Mouse (Mus musculus) spleen, adult 2 months (tissue): ENCODE data around the gene Omp. TPM values are rescaled to one million over a fixed set of nuclear protein-coding genes. Genes with fewer than 3 reads are reported as not detected.
"Not testable (repeated sequence)": the region's sequence is repeated elsewhere in the genome, so short reads cannot be mapped to it uniquely, and the experiment has no call there.

Source experiments
- DNase-seq, 2 experiments: peaks; one replicate each; pipeline versions ENCODE4 v3.0.0 to v3.0.0-alpha.2; 2012 to 2021; ENCODE audit warnings: low spot score in 2 of 2, low read depth in 1 of 2
- H3K27ac ChIP-seq: fragments of 200-500 bp; 2 replicates; pipeline ENCODE4 v1.5.1; 2012; ENCODE audit warnings: low read length, inconsistent platforms; ENCODE audit not compliant: insufficient read depth
- H3K27me3 ChIP-seq: fragments of 200-500 bp; 2 replicates; pipeline ENCODE4 v1.6.1; 2012; ENCODE audit warnings: mild to moderate bottlenecking, moderate library complexity, low read length, inconsistent platforms; ENCODE audit not compliant: control insufficient read depth, insufficient read depth
- H3K36me3 ChIP-seq: fragments of 200-500 bp; 2 replicates; pipeline ENCODE4 v1.6.1; 2012; ENCODE audit warnings: mild to moderate bottlenecking, low read length, inconsistent platforms; ENCODE audit not compliant: control insufficient read depth, insufficient read depth
- H3K4me1 ChIP-seq: fragments of 200-500 bp; 2 replicates; pipeline ENCODE4 v1.6.1; 2011; ENCODE audit warnings: inconsistent platforms; ENCODE audit not compliant: control insufficient read depth, insufficient read depth, insufficient read length
- H3K4me3 ChIP-seq: fragments of 200-500 bp; 2 replicates; pipeline ENCODE4 v1.5.1; 2011; ENCODE audit warnings: mild to moderate bottlenecking, inconsistent platforms; ENCODE audit not compliant: insufficient read depth, insufficient read length; ENCODE audit errors: extremely low read depth
- CTCF ChIP-seq: fragments of 200-500 bp; IDR thresholded peaks from 2 replicates; pipeline ENCODE4 v1.5.1; 2011; ENCODE audit warnings: mild to moderate bottlenecking, inconsistent platforms; ENCODE audit not compliant: insufficient read depth, insufficient read length, insufficient replicate concordance; ENCODE audit errors: extremely low read depth
- POLR2A ChIP-seq: fragments of 200-500 bp; IDR thresholded peaks from 2 replicates; pipeline ENCODE4 v1.6.1; 2011; ENCODE audit warnings: low read depth, low read length, inconsistent platforms
- WGBS: fragments of 180-500 bp; shearing (Covaris S2); methylation state at CpG from one replicate; pipeline ENCODE4 v1.1.7; 2018; 5-methylcytosine and 5-hydroxymethylcytosine counted together
- polyA plus RNA-seq: library from polyadenylated mRNA; depleted of rRNA; stranded (reverse); fragments of >200 nt; gene quantifications from 2 replicates; pipeline ENCODE4 v1.2.3, GENCODE M21; 2012

Gene Omp
- polyA plus RNA-seq, 1 experiment = 0.60 TPM

GRCm38 (mm10) chr7:98188680-98189079, 43.4 kb upstream of the Omp start:
- no peak for DNase-seq
- 87% methylated on average over 2 of the region's 2 CpGs for WGBS

GRCm38 (mm10) chr7:98188238-98188637, 42.9 kb upstream of the Omp start:
- Histone ChIP-seq H3K27ac (no peak overlapping the region), H3K36me3 (no peaks in the 10 kb centered on the region), H3K4me3 (no peak overlapping the region), H3K27me3 (peaks cover 2% of the 10 kb centered on the region; the same call in 1 of the 2 replicates), H3K4me1 (no peaks in the 10 kb centered on the region)
- no peak for TF ChIP-seq POLR2A
- no peak for TF ChIP-seq CTCF
- 96% methylated on average over 2 of the region's 2 CpGs for WGBS
- no peak for DNase-seq

More at GRCm38 (mm10) chr7:98188680-98189079, 43.4 kb upstream of the Omp start:
- no peak overlapping the region for H3K27ac ChIP-seq
- no peaks in the 10 kb centered on the region for H3K36me3 ChIP-seq
- H3K27me3 ChIP-seq = peaks cover 3% of the 10 kb centered on the region
- peaks cover 3% of the 10 kb centered on the region for H3K4me1 ChIP-seq
- H3K4me3 ChIP-seq = no peak overlapping the region
- TF ChIP-seq CTCF (no peak), POLR2A (no peak)

GRCm38 (mm10) chr7:98187332-98187731, 42.0 kb upstream of the Omp start:
- not testable (repeated sequence) for DNase-seq, H3K27me3 ChIP-seq, H3K4me1 ChIP-seq, H3K36me3 ChIP-seq, H3K27ac ChIP-seq, H3K4me3 ChIP-seq
- 41% methylated on average over 3 of the region's 3 CpGs for WGBS

GRCm38 (mm10) chr7:98186637-98187036, 41.3 kb upstream of the Omp start:
- no peak for DNase-seq
- WGBS = 86% methylated on average over 8 of the region's 8 CpGs
- Histone ChIP-seq H3K36me3 (no peaks in the 10 kb centered on the region), H3K4me3 (no peak overlapping the region), H3K4me1 (no peaks in the 10 kb centered on the region), H3K27me3 (no peaks in the 10 kb centered on the region), H3K27ac (no peak overlapping the region)
- no peak for TF ChIP-seq POLR2A
- TF ChIP-seq CTCF = no peak

- no peaks in the 10 kb centered on the region for H3K36me3 ChIP-seq
- H3K4me3 ChIP-seq = no peak overlapping the region
- 58% methylated on average over 6 of the region's 6 CpGs for WGBS
- no peaks in the 10 kb centered on the region for H3K27me3 ChIP-seq
- H3K4me1 ChIP-seq = no peaks in the 10 kb centered on the region
- no peak overlapping the region for H3K27ac ChIP-seq
- TF ChIP-seq POLR2A (no peak), CTCF (no peak)
- no peak for DNase-seq
These were observed 40.0 kb upstream of the Omp start for GRCm38 (mm10) chr7:98185326-98185725.

DNA sequence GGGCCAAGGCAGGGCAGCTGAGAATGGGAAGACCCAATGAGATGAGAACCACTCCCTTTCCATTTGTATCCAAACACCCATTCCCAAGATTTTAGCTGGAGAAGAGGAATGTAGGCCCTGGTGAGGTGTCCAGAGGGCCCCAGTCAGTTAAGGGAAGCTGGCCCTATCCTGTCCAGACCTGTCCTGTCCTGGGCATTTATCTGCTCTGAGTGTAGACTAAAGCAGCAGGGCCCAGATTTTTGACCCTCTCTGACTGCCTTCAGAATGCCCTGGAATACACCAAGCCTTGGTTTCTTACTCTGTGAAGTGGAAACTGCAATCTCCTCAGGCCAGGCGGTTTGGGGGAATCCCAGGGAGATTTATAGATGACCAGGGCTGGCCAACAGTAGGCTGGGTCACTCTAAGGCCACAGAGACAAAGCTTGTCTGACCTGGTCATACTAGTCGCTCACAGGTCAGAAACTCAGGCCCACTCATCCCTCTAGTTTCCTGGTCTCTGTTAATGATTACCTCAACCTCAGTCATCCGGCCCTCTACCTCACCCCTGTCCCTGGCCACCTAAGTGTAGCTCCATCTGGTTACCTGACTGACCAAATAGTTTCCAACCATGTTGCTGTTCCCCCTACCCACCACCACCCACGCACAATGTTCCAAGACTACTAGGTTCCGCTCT, 33.4 kb upstream of the Omp start:
- Histone ChIP-seq H3K27ac (peak overlapping the region; percentile 61), H3K27me3 (no peaks in the 10 kb centered on the region), H3K36me3 (no peaks in the 10 kb centered on the region), H3K4me3 (peak overlapping the region; percentile 75), H3K4me1 (peaks cover 9% of the 10 kb centered on the region)
- DNase-seq = no peak
- WGBS = 90% methylated on average over 5 of the region's 5 CpGs
- TF ChIP-seq CTCF (no peak), POLR2A (no peak)

- Histone ChIP-seq H3K27ac (peak within 1 kb of the TSS; percentile 61), H3K27me3 (no peaks in the 10 kb centered on the region), H3K36me3 (no peaks in the 10 kb centered on the region), H3K4me3 (peak within 1 kb of the TSS; percentile 99), H3K4me1 (peaks cover 9% of the 10 kb centered on the region)
- TF ChIP-seq POLR2A (0 out of 2 replicates have a peak, but pooled peaks have one; percentile 6), CTCF (peak; percentile 49; the same call in 1 of the 2 replicates)
- peak; percentile 58 to 73 for DNase-seq
- WGBS = 1% methylated on average over 43 of the region's 44 CpGs
These were observed 32.7 kb upstream of the Omp start, which contains the start of gene Capn5 for GRCm38 (mm10) chr7:98177929-98178559. TSS of gene Capn5 (minus strand) at chr7:98178274.
